Comparison of ENCODE assay signal across 8 mouse cellular contexts in genomic region chr7:144583619-144584018, GRCm38 (mm10). TPM values are rescaled to one million over a fixed set of nuclear protein-coding genes. Genes with fewer than 3 reads are reported as not detected.
DNase-seq lines count a peak whose midpoint lies in the region; ATAC-seq lines count a peak whose summit lies in the region.

No protein-coding gene starts in this region.

- no peak for ATAC-seq in erythroid progenitor cell, adult 5-6 weeks (replicated peaks; ENCODE audit: low FRiP score, poor library complexity, severe bottlenecking)

- peak; percentile 21 to 36 for DNase-seq in layer of hippocampus, postnatal 14 days (ENCODE audit: low spot score in 2 of 2)
- no peak for DNase-seq in layer of hippocampus, adult 9-11 months
- DNase-seq in ES-CJ7 (ENCODE audit: low read depth, low spot score), result peak; percentile 64
- DNase-seq in adrenal gland, postnatal 14 days, result peak; percentile 68
- DNase-seq in forelimb bud, embryonic 11.5 days (ENCODE audit: low read depth, low spot score), result peak; percentile 57
- peak; percentile 25 to 34 for DNase-seq in lung, adult 18-20 months
- DNase-seq in skeletal muscle tissue, adult 2 months (ENCODE audit: low read depth, low spot score), result peak; percentile 40

RNA-seq across cellular contexts. Expression of gene Fadd, which starts 1.4 kb away (rescaled TPM):
- total RNA-seq in layer of hippocampus, postnatal 14 days (2021), result 1 to 10 TPM; 2.5 to 2.9 TPM
- 9.1 and 10.2 TPM in 2 replicates for total RNA-seq in adrenal gland, postnatal 14 days (2021)
- total RNA-seq in erythroid progenitor cell, adult 5-6 weeks (2015; ENCODE audit: low replicate concordance), result 2.9 and 6.7 TPM in 2 replicates
- total RNA-seq in erythroid progenitor cell, adult 5-6 weeks (2017; ENCODE audit: low replicate concordance), result 0.51 and 0.91 TPM in 2 replicates

RNA-seq across cellular contexts. Expression of gene Ppfia1, which starts 30.1 kb away (rescaled TPM):
- 10 to 100 TPM; 37.8 to 37.9 TPM for total RNA-seq in layer of hippocampus, postnatal 14 days (2021)
- 50.9 and 56.3 TPM in 2 replicates for total RNA-seq in adrenal gland, postnatal 14 days (2021)
- 24.9 and 83.4 TPM in 2 replicates for total RNA-seq in erythroid progenitor cell, adult 5-6 weeks (2015; ENCODE audit: low replicate concordance)
- total RNA-seq in erythroid progenitor cell, adult 5-6 weeks (2017; ENCODE audit: low replicate concordance), result 54.0 and 96.1 TPM in 2 replicates
